In the genomic region with DNA sequence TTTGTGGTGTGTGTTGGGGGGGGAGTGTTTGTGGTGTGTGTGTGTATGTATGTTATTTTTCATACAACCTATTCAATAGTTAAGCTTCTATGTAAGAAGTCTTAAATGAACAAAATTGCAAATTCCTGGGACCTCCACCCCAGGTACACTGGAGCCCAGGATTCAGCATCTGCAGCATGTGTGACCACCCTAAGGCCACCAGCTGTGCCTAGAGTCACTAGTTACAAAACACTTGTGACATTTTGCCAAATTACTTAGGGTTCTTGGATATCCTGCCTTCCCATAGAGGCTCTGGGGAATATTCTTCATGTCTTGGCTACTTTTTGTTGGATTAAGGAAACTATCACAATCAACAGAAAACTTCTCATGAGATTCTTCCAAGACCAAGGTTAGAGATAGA, we compare ENCODE assay signal across 9 mouse cellular contexts. TPM values are rescaled to one million over a fixed set of nuclear protein-coding genes. Genes with fewer than 3 reads are reported as not detected.
DNase-seq lines count a peak whose midpoint lies in the region; ATAC-seq and TF ChIP-seq lines count a peak whose summit lies in the region.
"Had no signal": no experiment of that assay in that cellular context is flagged by ENCODE, and none has a peak within 500 bp of the region (broad histone marks: within the 10 kb centered on the region; RNA-seq: fewer than 3 reads in every experiment).

No protein-coding gene starts in this region.

- H3K4me3 ChIP-seq in forebrain, embryonic 13.5 days, result peak overlapping the region; percentile 54; the same call in 1 of the 2 replicates
- no peak overlapping the region for H3K4me3 ChIP-seq in forebrain, embryonic 16.5 days (replicated peaks; ENCODE audit: low read length)
- no peak overlapping the region for H3K4me3 ChIP-seq in lung, postnatal 0 days (ENCODE audit: low read depth, low read length)
- H3K4me3 ChIP-seq in liver, embryonic 13.5 days (replicated peaks), result peak overlapping the region; percentile 51; the same call in 1 of the 2 replicates
- peak overlapping the region; percentile 51 for H3K4me3 ChIP-seq in stomach, postnatal 0 days (ENCODE audit: low read depth, low read length)

- TF ChIP-seq CTCF in lung, postnatal 0 days (IDR thresholded peaks at IDR 0.05), result no peak
- no peak for TF ChIP-seq CTCF in stomach, postnatal 0 days (IDR thresholded peaks at IDR 0.05; ENCODE audit: low read depth)

- no peaks in the 10 kb centered on the region for H3K9me3 ChIP-seq in forebrain, embryonic 13.5 days (replicated peaks)
- no peaks in the 10 kb centered on the region for H3K9me3 ChIP-seq in forebrain, embryonic 16.5 days (ENCODE audit: control insufficient read depth, low read length)
- H3K9me3 ChIP-seq in lung, postnatal 0 days (ENCODE audit: low read length), result no peaks in the 10 kb centered on the region
- no peaks in the 10 kb centered on the region for H3K9me3 ChIP-seq in liver, embryonic 13.5 days (replicated peaks)
- H3K9me3 ChIP-seq in stomach, postnatal 0 days (ENCODE audit: control insufficient read depth, low read length), result no peaks in the 10 kb centered on the region

- TF ChIP-seq EP300 in lung, postnatal 0 days (IDR thresholded peaks at IDR 0.05), result no peak
- no peak for TF ChIP-seq EP300 in stomach, postnatal 0 days (optimal IDR thresholded peaks at IDR 0.05)

- no peaks in the 10 kb centered on the region for H3K36me3 ChIP-seq in forebrain, embryonic 13.5 days (ENCODE audit: poor library complexity, severe bottlenecking)
- H3K36me3 ChIP-seq in forebrain, embryonic 16.5 days (ENCODE audit: control insufficient read depth, insufficient read depth), result no peaks in the 10 kb centered on the region
- H3K36me3 ChIP-seq in lung, postnatal 0 days (ENCODE audit: insufficient read depth, low read length), result no peaks in the 10 kb centered on the region
- H3K36me3 ChIP-seq in liver, embryonic 13.5 days, result no peaks in the 10 kb centered on the region
- no peaks in the 10 kb centered on the region for H3K36me3 ChIP-seq in stomach, postnatal 0 days (ENCODE audit: control insufficient read depth, insufficient read depth, low read length)

- H3K27me3 ChIP-seq in forebrain, embryonic 13.5 days, result peaks cover 34% of the 10 kb centered on the region
- peaks cover 23% of the 10 kb centered on the region for H3K27me3 ChIP-seq in forebrain, embryonic 16.5 days (replicated peaks; ENCODE audit: control insufficient read depth, insufficient read depth, low read length)
- H3K27me3 ChIP-seq in lung, postnatal 0 days (replicated peaks; ENCODE audit: insufficient read depth, low read length), result peaks cover 21% of the 10 kb centered on the region; the same call in 1 of the 2 replicates
- H3K27me3 ChIP-seq in liver, embryonic 13.5 days, result peaks cover 29% of the 10 kb centered on the region
- no peaks in the 10 kb centered on the region for H3K27me3 ChIP-seq in stomach, postnatal 0 days (ENCODE audit: control insufficient read depth, insufficient read depth, low read length)

- peak overlapping the region; percentile 95 for H3K4me2 ChIP-seq in forebrain, embryonic 13.5 days
- H3K4me2 ChIP-seq in forebrain, embryonic 16.5 days (ENCODE audit: low read length), result no peak overlapping the region
- peak overlapping the region; percentile 72; the same call in 1 of the 2 replicates for H3K4me2 ChIP-seq in lung, postnatal 0 days (replicated peaks; ENCODE audit: low read depth, low read length)
- peak overlapping the region; percentile 59; the same call in 1 of the 2 replicates for H3K4me2 ChIP-seq in liver, embryonic 13.5 days
- peak overlapping the region; percentile 67 for H3K4me2 ChIP-seq in stomach, postnatal 0 days (replicated peaks; ENCODE audit: low read depth)

- H3K9ac ChIP-seq in forebrain, embryonic 13.5 days, result no peak overlapping the region
- no peak overlapping the region for H3K9ac ChIP-seq in forebrain, embryonic 16.5 days (replicated peaks; ENCODE audit: low read depth, low read length)
- H3K9ac ChIP-seq in lung, postnatal 0 days (replicated peaks; ENCODE audit: low read depth), result no peak overlapping the region
- no peak overlapping the region for H3K9ac ChIP-seq in liver, embryonic 13.5 days
- no peak overlapping the region for H3K9ac ChIP-seq in stomach, postnatal 0 days (ENCODE audit: low read length)

- no peak for ATAC-seq in forebrain, embryonic 13.5 days
- no peak for ATAC-seq in forebrain, embryonic 16.5 days
- no peak for ATAC-seq in lung, postnatal 0 days
- ATAC-seq in liver, embryonic 13.5 days (ENCODE audit: low read depth), result no peak
- no peak for ATAC-seq in stomach, postnatal 0 days (ENCODE audit: low FRiP score, low TSS enrichment)

- H3K4me1 ChIP-seq in forebrain, embryonic 13.5 days, result peaks cover 19% of the 10 kb centered on the region
- H3K4me1 ChIP-seq in forebrain, embryonic 16.5 days (replicated peaks; ENCODE audit: control insufficient read depth, insufficient read depth, low read length), result peaks cover 16% of the 10 kb centered on the region
- peaks cover 12% of the 10 kb centered on the region; the same call in 1 of the 2 replicates for H3K4me1 ChIP-seq in lung, postnatal 0 days (ENCODE audit: insufficient read depth, low read depth, low read length)
- peaks cover 5% of the 10 kb centered on the region; the same call in 1 of the 2 replicates for H3K4me1 ChIP-seq in liver, embryonic 13.5 days (replicated peaks)
- H3K4me1 ChIP-seq in stomach, postnatal 0 days (replicated peaks; ENCODE audit: control insufficient read depth, insufficient read depth), result no peaks in the 10 kb centered on the region

- no peak for DNase-seq in lung, postnatal 0 days (ENCODE audit: low spot score)
- DNase-seq in lung, postnatal 36 days, result no peak
- DNase-seq in liver, embryonic 13.5 days, result no peak
- DNase-seq in stomach, postnatal 0 days (ENCODE audit: low spot score), result no peak
- DNase-seq in MN1 (ENCODE audit: low spot score), result no peak
- no peak for DNase-seq in frontal cortex, postnatal 25 days (ENCODE audit: low spot score in 2 of 2)
- DNase-seq: B cell, adult 2 months had no signal

- H3K27ac ChIP-seq in forebrain, embryonic 13.5 days, result no peak overlapping the region
- no peak overlapping the region for H3K27ac ChIP-seq in forebrain, embryonic 16.5 days (ENCODE audit: low read length)
- no peak overlapping the region for H3K27ac ChIP-seq in lung, postnatal 0 days (ENCODE audit: low read length)
- H3K27ac ChIP-seq in liver, embryonic 13.5 days, result no peak overlapping the region
- no peak overlapping the region for H3K27ac ChIP-seq in stomach, postnatal 0 days (replicated peaks)

RNA-seq across cellular contexts. Expression of gene Avpr1a, which starts 1.6 kb away (rescaled TPM):
- polyA plus RNA-seq in forebrain, embryonic 13.5 days (2015; fragmentation: Nextera tagmentation; extraction: Ambion mirVana), result 0.26 and 0.57 TPM in 2 replicates
- 1.3 and 2.2 TPM in 2 replicates for polyA plus RNA-seq in forebrain, embryonic 16.5 days (2015; fragmentation: Nextera tagmentation; extraction: Ambion mirVana)
- polyA plus RNA-seq in lung, postnatal 0 days (2015; fragmentation: Nextera tagmentation; extraction: Ambion mirVana), result 0.10 and 0.18 TPM in 2 replicates
- 2.4 and 3.6 TPM in 2 replicates for polyA plus RNA-seq in liver, embryonic 13.5 days (2015; fragmentation: Nextera tagmentation; extraction: Ambion mirVana)
- polyA plus RNA-seq in stomach, postnatal 0 days (2015; fragmentation: Nextera tagmentation; extraction: Ambion mirVana), result 7.3 and 7.7 TPM in 2 replicates

Comparison
In these comparisons a context has a peak if more than half of its experiments do, and no peak if none do; other contexts are left out.
1. H3K4me3 ChIP-seq: peak in forebrain, embryonic 13.5 days (single experiment), liver, embryonic 13.5 days (single experiment) and stomach, postnatal 0 days (single experiment); none in forebrain, embryonic 16.5 days (single experiment) and lung, postnatal 0 days (single experiment).